Mouse (Mus musculus) embryo, embryonic 9.5 days (tissue): Measurements from ENCODE around the gene Msh6.
"Not testable (repeated sequence)": the region's sequence is repeated elsewhere in the genome, so short reads cannot be mapped to it uniquely, and the experiment has no call there.

ENCODE experiments used
- DNase-seq: peaks from one replicate; pipeline ENCODE4 v3.0.0-alpha.2; 2017; ENCODE audit errors: extremely low spot score

Gene Msh6

DNA sequence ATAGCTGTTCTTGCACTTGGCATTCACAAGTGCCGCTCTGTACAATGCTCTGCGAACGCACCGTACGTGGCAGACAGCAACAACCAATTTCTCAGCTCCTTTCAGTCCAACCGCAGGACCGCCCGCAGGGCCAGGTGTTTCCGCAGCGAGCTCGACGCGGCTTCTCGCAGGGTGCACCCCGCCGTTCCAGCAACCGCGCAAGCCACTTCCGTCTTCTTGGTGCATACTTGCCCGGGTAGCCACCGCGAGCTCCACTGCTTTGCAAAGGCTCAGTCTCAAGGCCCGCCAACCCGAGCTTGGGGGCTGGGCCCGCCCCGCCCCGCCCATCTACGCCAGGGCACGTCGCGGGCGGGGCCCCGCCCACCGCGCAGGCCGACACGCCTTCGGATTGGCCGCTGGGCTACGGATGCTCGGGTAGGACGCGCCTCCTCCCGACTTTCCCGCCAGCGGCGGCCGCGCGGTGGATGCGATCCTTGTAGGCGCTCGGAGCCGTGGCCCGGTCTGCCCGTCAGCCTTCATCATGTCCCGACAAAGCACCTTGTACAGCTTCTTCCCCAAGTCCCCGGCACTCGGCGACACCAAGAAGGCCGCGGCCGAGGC, at the start of gene Msh6:
Msh6 (plus strand) TSS at position 434 of the 600 bp plus-strand sequence.
- peak; percentile 92 for DNase-seq

DNA sequence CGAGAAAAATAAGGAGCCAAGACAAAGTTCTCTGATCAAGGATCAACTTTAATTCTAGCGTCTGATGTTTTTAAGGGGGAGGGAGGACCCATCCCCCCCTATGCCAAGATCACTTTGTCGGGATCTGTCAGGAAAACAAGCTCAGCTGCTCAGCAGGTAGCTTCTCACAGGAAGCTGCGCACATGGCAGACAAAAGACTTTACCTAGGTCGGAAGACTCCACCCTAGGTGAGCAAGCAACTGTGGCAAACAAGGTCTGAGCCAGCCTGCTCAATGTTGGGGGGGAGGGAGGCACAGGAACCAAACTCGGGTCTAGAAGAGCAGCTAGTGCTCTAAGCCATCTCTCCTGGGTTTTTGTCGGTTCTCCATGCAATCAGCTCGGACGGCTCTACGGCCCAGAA, 40.5 kb upstream of the Msh6 start:
- DNase-seq: no peak

DNA sequence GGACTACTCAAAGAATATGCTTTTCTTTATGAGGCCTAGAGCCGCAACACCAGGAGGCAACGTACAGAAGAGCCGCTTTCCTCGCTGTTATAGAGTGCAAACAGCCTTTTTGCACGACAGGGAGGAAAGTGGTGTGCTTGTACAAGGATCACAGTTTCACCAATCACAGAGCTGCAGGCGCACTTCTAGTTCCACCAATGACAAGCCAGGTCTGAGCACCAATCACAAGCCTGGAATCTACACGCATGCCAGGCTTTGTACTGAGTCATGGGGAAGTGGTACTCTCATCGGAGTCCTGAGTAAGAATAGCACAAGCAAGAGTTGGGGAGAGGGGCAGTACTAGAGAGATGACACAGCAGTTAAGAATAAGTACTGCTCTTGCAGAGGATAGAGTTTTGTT, 40.1 kb upstream of the Msh6 start:
- no peak for DNase-seq

DNA sequence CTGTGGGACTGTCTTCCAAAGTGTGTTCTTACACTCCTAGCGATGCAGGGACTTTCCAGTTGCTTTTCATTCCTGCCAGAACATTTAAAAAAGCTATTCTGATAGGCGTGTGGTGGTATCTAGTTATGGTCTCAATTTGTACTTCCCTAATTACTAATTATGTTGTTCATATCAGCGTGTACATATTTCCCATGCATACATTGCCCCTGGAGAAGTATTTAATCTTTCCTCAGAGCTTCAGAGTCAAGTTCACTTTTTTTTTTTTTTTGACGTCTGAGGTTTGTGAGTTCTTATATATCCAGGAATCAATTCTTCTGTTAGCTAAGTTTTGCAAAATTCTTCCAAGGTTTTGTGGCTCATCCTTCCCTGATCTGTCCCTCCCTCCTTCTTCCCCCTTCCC, 38.7 kb upstream of the Msh6 start:
- no peak for DNase-seq

DNA sequence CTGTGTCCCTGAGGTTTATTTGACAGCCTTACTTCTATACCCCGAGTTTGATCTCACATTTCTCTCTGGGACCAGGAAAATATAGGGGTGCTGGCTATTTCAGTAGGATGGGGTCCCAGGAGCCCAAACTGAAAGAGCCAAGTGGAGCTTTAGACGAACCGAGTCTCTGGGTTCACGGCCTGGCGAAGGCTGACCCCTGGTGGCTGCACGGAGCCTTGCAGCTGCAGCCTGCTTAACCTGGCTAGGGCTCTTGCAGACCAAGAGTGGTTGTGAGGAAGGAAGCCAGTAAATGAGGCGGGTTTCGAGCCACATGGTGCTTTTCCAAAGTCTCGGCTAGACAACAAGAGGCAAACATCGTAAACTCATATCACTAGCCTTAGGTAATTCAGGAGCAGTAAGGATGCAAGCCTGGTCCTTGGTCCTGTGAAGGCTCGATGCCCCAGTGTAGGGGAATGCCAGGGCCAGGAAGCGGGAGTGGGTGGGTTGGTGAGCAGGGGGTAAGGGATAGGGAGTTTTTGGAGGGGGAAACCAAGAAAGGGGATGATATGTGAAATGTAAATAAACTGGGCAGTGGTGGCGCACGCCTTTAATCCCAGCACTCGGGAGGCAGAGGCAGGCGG, 25.8 kb upstream of the Msh6 start:
- DNase-seq: peak; percentile 66

DNA sequence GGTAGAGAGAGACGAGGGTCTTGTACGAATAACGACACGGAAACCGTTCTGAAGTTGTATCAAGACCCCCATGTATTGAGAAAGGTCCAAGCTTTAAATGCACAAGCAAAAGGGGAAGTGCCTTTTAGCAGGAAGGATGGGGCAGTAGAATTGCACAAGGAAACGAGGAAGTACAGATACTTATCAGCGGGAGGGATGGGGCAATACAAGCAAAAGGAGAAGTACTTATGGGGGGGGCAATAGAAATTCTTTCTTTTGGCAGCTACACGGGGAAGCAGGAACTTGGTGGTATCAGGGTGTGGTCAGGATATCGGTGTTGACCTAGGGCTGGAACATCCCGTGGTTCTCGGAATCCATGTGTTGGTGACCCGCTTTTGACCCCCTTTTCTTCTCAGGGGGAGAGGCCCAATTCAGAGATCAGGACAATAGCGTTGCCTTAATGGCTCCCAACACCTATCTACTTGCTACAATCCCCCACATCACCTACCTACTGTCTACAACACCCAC, 20.2 kb upstream of the Msh6 start:
- DNase-seq: not testable (repeated sequence)

DNA sequence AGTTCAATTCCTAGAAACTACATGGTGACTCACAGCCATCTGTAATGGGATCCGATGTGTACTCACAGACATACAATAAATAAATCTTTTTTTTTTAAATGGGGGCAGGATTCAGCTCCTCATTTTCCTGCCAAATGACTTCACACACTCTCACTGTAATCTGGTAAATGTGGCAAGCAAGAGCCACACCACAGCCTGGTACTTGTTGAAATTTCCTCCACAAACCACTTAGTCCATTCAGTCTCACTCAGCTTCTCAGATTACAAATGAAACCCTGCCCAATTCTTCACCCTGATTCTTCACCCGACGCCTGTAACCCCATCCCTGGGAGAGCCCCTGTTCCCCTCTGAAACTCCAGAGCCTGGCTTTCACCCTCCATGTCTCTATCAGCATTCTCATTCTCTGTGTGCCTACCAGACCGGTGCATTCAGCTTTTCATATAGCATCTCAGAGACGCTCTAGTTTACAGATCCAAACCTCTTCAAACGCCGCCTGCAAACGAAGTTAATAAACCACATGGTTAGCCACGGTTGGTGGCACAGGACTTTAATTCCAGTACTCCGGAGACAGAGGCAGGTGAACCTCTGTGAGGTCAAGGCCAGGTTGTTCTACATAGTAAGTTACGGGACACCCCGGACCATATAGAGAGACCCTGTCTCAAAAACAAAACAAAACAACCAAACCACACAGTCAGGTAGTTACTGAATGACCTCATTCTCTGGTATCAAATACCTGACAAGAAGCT, 17.6 kb upstream of the Msh6 start:
- DNase-seq: no peak

DNA sequence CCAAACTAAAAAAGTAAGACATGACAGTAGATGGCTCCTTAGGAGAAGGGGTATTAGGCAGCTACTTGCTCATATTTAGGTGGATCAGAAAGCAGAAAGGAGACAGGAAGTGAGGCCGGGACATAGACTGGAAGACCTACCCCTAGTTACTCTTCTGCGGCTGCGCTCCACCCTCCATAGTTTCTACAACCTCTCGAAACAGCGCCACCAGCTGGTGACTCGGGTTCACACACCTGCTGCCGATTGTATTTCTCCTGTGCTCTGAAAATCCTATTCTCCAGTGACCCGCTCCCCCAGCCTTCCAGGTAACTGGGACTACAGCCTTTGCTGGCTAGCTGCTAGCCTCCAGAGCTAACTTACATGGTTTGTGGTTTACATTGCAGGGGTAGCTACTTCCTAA, 16.6 kb upstream of the Msh6 start:
- DNase-seq: no peak

DNA sequence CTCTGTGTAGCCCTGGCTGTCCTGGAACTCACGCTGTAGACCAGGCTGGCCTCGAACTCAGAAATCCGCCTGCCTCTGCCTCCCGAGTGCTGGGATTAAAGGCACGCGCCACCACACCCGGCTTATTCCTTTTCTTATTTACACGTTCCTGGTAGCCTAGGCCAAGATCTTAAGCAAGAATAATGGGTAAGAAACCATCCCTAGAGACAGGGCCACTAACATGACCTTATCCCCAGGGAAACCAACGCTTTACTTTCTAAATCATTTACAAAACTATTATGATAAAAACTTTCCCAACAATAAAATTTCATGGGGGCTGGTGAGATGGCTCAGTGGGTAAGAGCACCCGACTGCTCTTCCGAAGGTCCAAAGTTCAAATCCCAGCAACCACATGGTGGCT, 15.5 kb upstream of the Msh6 start:
- DNase-seq: not testable (repeated sequence)

- not testable (repeated sequence) for DNase-seq
These were observed 14.9 kb upstream of the Msh6 start for GRCm38 (mm10) chr17:87959931-87960330.

GRCm38 (mm10) chr17:87963081-87964075, 11.5 kb upstream of the Msh6 start:
- DNase-seq: no peak

DNA sequence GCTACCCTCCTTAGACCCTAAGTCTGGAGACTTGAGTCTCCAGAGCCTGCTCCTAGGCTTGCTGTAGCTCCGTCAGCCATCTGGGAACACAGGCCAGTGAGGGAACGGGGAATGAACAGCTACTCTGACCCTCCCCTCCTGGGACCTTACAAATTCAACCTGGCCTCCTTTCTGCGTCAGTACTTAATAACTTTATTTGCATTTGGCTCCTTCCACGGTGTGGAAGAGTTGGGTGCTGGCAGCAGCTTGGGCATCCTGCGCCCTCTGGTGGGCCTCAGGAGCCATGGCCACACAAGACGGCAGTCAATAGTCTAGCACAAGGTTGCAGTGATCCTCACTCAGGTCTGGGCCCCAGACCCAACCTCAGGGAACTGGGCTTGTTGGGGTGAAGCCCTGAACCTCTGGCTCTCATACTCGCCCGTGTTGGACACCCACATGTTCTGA, 6.4 kb upstream of the Msh6 start:
- DNase-seq: not testable (repeated sequence)

GRCm38 (mm10) chr17:87971696-87972591, 2.9 kb upstream of the Msh6 start:
- not testable (repeated sequence) for DNase-seq

DNA sequence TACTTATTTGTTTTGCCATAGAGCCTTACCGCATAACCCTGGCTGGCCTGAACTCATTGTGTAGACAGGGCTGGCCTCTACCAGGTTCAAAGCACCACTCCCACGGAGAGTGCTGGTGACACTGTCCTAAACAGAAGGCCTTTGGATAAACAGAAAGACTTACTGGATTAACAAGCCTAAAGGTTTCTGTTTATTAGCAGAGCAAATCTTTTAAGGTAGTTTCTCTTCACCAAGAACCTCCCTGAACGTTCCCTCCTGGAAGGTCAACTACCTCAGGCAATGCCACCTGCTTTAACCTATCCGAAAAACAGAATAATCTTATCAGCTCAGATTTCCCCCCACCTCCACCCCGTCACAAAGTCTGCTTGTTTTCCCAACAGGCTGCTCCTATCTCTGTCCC, 2.0 kb upstream of the Msh6 start:
- DNase-seq: no peak

DNA sequence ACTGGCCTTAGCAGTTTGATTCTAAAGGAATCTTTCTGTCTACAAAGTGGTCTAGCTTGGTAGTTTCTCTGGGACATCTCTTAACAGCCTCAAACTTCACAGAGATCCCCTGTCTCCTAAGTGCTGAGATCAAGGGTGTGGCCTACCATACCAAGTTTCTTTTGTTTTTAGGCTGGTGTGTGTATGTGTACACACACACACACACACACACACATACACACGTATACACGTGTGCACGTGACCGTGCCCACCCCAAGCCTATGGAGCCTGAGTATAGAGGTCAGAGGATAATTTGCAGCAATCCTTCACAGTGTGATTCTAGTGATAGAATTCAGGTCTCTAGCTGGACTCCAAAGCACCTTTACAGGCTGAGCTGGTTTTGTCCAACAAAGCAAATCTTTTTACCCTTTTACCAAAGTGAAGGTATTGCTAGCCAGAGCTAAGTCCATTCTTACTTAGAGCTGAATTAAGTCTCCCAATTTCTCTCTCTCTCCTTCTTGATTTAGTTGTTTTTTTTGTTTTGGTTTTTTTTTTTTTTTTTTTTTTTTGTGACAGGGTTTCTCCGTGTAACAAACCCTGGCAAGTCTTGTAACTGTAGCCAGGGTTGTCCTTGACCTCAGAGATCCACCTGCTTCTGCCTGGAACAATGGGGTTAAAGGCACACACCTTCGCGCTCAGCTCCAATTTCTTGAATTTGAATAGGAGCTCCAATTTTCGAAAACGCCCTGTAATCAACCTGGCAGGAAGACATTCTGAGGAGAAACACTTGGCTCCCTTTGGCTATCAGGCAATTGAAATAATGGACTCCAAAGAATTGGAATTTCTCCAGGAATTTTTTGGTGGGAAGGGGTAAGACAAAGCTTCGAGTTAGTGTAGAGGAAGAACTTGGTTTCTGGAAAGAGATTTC, 1.3 kb upstream of the Msh6 start:
- no peak for DNase-seq

- no peak for DNase-seq
These were observed 479 bp downstream of the Msh6 start for GRCm38 (mm10) chr17:87975229-87975853.

- DNase-seq: no peak
These were observed 1.4 kb downstream of the Msh6 start for GRCm38 (mm10) chr17:87976154-87976806.

GRCm38 (mm10) chr17:87976927-87977326, 2.1 kb downstream of the Msh6 start:
- not testable (repeated sequence) for DNase-seq
